Mouse (Mus musculus) midbrain, embryonic 12.5 days (tissue): ENCODE data around the gene Gucy2c. TPM values are rescaled to one million over a fixed set of nuclear protein-coding genes. Genes with fewer than 3 reads are reported as not detected.

Source experiments
- ATAC-seq: fragments of 200-750 bp; cut with Nextera tagmentation; 2 replicates; pipeline ENCODE4 v1.8.0; 2017; ENCODE audit warnings: low read depth, moderate TSS enrichment, moderate library complexity; ENCODE audit not compliant: low FRiP score
- H3K27ac ChIP-seq: fragments of 300-500 bp; sonication (generic); replicated peaks from 2 replicates; pipeline ENCODE4 v1.5.1; 2016; ENCODE audit warnings: mild to moderate bottlenecking
- H3K27me3 ChIP-seq: fragments of 300-500 bp; sonication (generic); 2 replicates; pipeline ENCODE4 v1.6.1; 2016; ENCODE audit warnings: mild to moderate bottlenecking
- H3K36me3 ChIP-seq: fragments of 300-500 bp; sonication (generic); 2 replicates; pipeline ENCODE4 v1.6.1; 2016
- H3K4me1 ChIP-seq: fragments of 300-500 bp; sonication (generic); 2 replicates; pipeline ENCODE4 v1.6.1; 2016
- H3K4me2 ChIP-seq: fragments of 300-500 bp; sonication (generic); replicated peaks from 2 replicates; pipeline ENCODE4 v1.6.1; 2016; ENCODE audit warnings: mild to moderate bottlenecking, moderate library complexity
- H3K4me3 ChIP-seq: fragments of 300-500 bp; sonication (generic); 2 replicates; pipeline ENCODE4 v1.5.1; 2016; ENCODE audit warnings: mild to moderate bottlenecking
- H3K9ac ChIP-seq: fragments of 300-500 bp; sonication (generic); replicated peaks from 2 replicates; pipeline ENCODE4 v1.6.1; 2016; ENCODE audit warnings: mild to moderate bottlenecking, moderate library complexity
- H3K9me3 ChIP-seq: fragments of 300-500 bp; sonication (generic); 2 replicates; pipeline ENCODE4 v1.6.1; 2016; ENCODE audit warnings: mild to moderate bottlenecking
- WGBS: fragments of 180-500 bp; shearing (Covaris S2); methylation state at CpG from one replicate; pipeline ENCODE4 v1.1.7; 2016; 5-methylcytosine and 5-hydroxymethylcytosine counted together
- polyA plus RNA-seq: library from polyadenylated mRNA; unstranded; fragments of >200 nt; fragmentation: Nextera tagmentation; extraction: Ambion mirVana; gene quantifications from 2 replicates; pipeline ENCODE4 v1.2.1, GENCODE M21; 2016

Gene Gucy2c
- polyA plus RNA-seq, 1 experiment from 2014 or later: 0.64 TPM

DNA sequence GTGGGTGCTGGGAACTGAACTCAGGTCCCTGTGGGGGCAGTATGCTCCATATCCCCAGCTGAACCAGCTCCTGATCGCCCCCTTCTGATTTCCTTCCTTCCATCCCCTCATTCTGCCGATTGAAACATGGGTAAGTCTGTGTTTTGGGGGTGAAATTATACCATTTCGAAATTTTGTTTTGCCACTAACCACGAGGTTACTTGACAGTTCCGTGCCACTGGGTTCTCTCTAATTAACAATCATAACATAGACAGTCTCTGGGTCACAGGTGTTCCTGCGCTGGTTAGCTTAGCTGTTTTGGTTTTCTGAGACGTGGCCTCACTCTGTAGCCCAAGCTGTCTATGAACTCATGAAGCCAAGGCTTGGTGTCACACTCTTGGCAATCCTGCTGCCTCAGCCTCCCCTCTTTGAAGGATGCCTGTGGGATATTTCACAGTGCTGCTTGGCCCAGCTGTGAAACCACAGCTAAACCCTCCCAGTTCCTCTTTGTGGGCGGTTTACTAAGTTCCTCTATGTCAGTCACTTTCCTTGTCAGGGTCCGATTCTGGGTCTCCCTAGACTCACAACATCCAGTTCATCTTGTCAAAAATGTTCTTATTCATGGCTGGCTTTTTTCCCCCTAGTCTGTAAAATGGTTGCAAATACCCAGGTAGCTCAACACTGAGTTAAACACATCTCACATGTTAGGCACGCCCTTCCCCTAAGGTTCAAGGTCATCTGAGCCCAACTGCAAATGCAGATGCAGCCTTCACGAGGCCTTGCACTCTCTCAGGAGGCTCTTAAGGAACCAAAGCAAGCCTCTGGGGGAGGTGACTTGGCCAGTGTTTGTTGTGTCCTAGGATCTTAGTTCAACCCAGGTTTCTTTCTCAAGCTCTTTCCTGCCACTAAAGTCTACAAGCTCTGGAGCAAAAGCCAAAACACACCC is 97.9 kb downstream of the Gucy2c start:
- WGBS: 87% methylated on average over 11 of the region's 11 CpGs

DNA sequence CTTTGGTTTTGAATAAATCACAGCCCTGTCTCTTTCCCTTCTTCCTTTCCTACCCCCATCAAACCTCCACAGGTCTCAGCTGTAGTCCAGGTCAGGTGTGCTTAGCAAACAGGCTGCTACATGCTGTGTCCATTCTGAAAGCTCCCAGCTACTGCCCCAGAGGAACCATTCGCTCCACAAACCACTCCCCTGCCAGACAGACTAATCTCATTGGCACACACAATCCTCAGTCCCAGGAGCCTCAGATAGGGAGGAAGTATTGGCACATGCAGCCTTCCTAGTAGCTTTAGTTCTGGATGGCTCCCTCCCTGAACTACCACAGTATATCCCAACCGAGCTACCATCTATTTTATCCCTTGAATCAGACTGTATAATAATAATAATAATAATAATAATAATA is 102.2 kb downstream of the Gucy2c start:
- Histone ChIP-seq H3K27ac (no peak overlapping the region), H3K36me3 (no peaks in the 10 kb centered on the region), H3K27me3 (no peaks in the 10 kb centered on the region), H3K4me1 (no peaks in the 10 kb centered on the region), H3K9me3 (no peaks in the 10 kb centered on the region), H3K4me2 (no peak overlapping the region), H3K4me3 (no peak overlapping the region), H3K9ac (no peak overlapping the region)
- ATAC-seq: no peak
- 30% methylated on average over 2 of the region's 2 CpGs for WGBS

More for the DNA sequence above, 97.9 kb downstream of the Gucy2c start:
- Histone ChIP-seq H3K27ac (no peak overlapping the region), H3K4me3 (no peak overlapping the region), H3K27me3 (no peaks in the 10 kb centered on the region), H3K36me3 (no peaks in the 10 kb centered on the region), H3K4me2 (no peak overlapping the region), H3K9ac (no peak overlapping the region), H3K4me1 (no peaks in the 10 kb centered on the region), H3K9me3 (no peaks in the 10 kb centered on the region)
- ATAC-seq: no peak

DNA sequence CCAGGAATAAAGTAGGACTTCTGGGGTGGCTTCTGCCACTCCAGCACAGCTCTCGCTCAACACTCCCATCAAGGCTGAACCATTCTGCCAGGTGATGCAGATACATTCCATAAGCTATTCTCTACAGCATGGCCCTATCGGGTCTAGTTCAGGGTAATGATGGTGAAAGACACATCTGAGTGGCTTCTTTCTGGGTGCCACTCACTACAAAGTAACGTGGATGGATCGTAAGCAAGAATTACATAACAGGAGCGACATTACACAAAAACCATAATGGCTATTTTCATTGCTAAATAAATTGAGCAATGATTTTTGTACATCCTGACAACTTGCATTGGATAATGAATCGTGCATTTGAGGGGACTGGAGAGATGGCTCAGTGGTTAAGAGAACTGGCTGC is 106.6 kb downstream of the Gucy2c start:
- H3K4me3 ChIP-seq: no peak overlapping the region
- H3K36me3 ChIP-seq: no peaks in the 10 kb centered on the region
- no peaks in the 10 kb centered on the region for H3K4me1 ChIP-seq
- H3K9me3 ChIP-seq: 0 out of 2 replicates have a peak, but pooled peaks cover 2% of the 10 kb centered on the region
- no peaks in the 10 kb centered on the region for H3K27me3 ChIP-seq
- H3K4me2 ChIP-seq: no peak overlapping the region
- WGBS: 89% methylated on average over 6 of the region's 6 CpGs
- no peak overlapping the region for H3K9ac ChIP-seq
- ATAC-seq: no peak
- no peak overlapping the region for H3K27ac ChIP-seq

DNA sequence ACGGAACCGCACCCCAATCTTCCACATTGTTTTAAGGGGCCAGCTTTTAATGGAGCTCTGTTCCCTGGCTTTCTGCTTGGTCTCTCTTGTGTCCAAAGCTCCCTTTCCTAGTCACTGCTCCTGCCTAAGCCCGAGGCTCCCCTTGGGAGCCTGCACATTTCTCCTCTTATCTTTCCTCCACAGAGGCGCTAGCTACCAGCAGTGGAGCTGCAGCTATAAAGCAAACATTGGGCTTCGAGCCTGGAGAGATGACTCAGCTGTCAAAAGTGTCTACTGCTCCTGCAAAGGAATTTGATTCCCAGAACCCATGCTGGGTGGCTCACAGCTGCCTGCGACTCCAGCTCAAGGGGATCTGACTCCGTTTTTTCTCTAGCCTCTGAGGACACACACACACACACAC is 109.1 kb downstream of the Gucy2c start:
- no peak overlapping the region for H3K4me2 ChIP-seq
- H3K27ac ChIP-seq: no peak overlapping the region
- H3K9ac ChIP-seq: no peak overlapping the region
- no peaks in the 10 kb centered on the region for H3K4me1 ChIP-seq
- H3K27me3 ChIP-seq: no peaks in the 10 kb centered on the region
- 79% methylated on average over 7 of the region's 7 CpGs for WGBS
- H3K36me3 ChIP-seq: no peaks in the 10 kb centered on the region
- H3K9me3 ChIP-seq: 0 out of 2 replicates have a peak, but pooled peaks cover 2% of the 10 kb centered on the region
- no peak overlapping the region for H3K4me3 ChIP-seq
- no peak for ATAC-seq

DNA sequence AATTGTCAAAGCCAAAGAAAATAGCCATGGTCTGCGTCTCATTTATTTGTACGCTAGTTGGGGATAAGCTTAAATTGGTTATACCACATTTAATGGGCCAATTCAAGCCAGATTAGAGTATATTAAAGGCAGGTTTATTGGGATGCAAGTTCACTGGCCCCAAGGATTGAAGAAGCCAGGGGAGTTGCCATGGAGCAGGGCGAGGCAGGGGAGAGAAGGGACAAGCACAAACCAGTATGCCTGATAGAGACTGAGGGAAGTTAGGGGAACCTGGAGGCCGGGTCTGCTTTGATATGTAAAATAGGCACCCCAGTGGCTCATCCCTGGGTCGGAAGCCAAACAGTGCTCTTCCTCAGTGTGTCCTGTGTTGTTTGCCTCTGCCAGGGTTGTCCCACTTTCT is 112.3 kb downstream of the Gucy2c start:
- Histone ChIP-seq H3K4me1 (no peaks in the 10 kb centered on the region), H3K4me3 (no peak overlapping the region), H3K9me3 (0 out of 2 replicates have a peak, but pooled peaks cover 2% of the 10 kb centered on the region), H3K9ac (no peak overlapping the region), H3K4me2 (no peak overlapping the region), H3K27me3 (no peaks in the 10 kb centered on the region), H3K36me3 (no peaks in the 10 kb centered on the region), H3K27ac (no peak overlapping the region)
- no peak for ATAC-seq
- WGBS: 47% methylated on average over 5 of the region's 5 CpGs

DNA sequence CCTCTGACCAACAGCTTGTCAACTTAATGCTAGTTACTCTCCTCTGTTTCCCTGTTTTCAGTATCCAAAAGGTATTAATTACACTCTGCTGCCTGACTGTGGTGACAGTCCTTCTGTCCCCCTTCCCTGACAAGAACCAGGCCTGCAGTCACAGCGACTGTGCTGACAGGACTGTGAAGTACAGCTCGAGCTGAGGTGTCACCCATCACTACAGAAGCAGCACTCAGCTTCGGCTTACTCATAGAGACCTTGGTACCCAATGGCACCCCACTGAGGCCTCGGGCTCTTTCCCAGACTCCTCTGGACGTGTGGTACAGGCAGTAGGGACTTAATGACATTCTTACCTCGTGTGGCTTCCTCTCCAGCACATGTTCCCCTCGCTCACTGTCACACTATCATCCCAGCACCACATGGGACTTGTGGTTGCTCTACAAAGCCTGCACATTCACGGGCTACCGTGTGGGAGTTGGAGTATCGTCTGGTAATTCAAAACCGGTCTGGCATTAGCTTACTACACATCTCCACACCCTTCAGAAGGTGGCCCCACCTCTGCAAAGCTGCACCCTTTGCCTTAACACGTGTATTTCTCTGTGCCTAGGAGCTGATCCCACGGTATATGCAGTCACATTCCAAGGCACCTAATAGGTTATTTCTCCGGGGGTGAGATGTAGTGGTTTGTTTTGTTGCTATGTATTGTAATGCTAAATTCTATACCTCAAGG is 113.1 kb downstream of the Gucy2c start:
- Histone ChIP-seq H3K36me3 (no peaks in the 10 kb centered on the region), H3K27me3 (no peaks in the 10 kb centered on the region), H3K27ac (no peak overlapping the region), H3K4me3 (no peak overlapping the region), H3K4me1 (no peaks in the 10 kb centered on the region), H3K9ac (no peak overlapping the region), H3K4me2 (no peak overlapping the region), H3K9me3 (0 out of 2 replicates have a peak, but pooled peaks cover 2% of the 10 kb centered on the region)
- WGBS: 65% methylated on average over 14 of the region's 14 CpGs
- ATAC-seq: no peak

DNA sequence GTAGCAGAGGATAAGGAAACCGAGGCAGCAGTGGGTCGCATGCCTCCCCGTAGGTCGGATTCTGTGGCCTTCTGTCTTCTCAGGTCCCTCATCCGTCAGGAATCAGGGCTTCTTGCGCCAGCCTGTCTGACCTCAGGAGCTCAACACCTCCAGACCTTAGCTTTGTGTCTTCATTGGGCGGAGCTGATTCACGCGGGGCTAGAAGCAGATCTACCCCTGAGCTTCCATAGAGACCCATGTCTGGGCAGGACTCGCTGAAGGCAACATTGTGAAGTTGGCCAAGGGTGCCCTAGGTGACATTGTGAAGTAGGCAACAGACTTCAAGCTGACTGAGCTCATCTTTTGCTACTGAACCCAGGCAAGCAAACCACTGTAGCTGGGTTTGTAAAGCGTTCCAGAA is 119.5 kb downstream of the Gucy2c start:
- Histone ChIP-seq H3K9me3 (no peaks in the 10 kb centered on the region), H3K4me2 (peak overlapping the region; percentile 58), H3K4me1 (peaks cover 7% of the 10 kb centered on the region; the same call in 1 of the 2 replicates), H3K4me3 (peak overlapping the region; percentile 39), H3K36me3 (no peaks in the 10 kb centered on the region), H3K27me3 (peaks cover 32% of the 10 kb centered on the region), H3K9ac (no peak overlapping the region), H3K27ac (no peak overlapping the region)
- WGBS: 18% methylated on average over 11 of the region's 11 CpGs
- ATAC-seq: no peak

DNA sequence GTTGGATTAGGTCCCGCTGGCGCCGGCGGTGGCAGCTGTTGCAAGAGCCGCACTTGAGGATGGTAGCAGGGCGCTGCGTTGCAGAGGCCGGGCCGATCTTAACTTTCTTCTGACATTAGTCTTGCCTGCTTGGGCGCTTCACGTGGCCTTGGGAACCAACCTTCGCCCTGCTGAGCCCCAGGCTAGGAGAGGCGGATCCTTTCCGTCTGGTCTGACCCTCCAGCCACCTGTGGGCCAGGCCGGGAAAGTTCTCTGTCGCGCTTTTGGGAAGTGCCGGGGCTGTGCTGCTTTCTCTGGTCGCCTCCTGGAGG is 119.9 kb downstream of the Gucy2c start, which contains the start of gene Plbd1:
TSS of gene Plbd1 (minus strand) at position 223 of the 311 bp plus-strand sequence.
- peaks cover 32% of the 10 kb centered on the region for H3K27me3 ChIP-seq
- H3K9me3 ChIP-seq: no peaks in the 10 kb centered on the region
- peak within 1 kb of the TSS; percentile 39 for H3K4me3 ChIP-seq
- peak within 1 kb of the TSS; percentile 37; the same call in 1 of the 2 replicates for H3K9ac ChIP-seq
- H3K4me1 ChIP-seq: peaks cover 7% of the 10 kb centered on the region; the same call in 1 of the 2 replicates
- H3K36me3 ChIP-seq: no peaks in the 10 kb centered on the region
- no peak within 1 kb of the TSS for H3K27ac ChIP-seq
- ATAC-seq: 0 out of 2 replicates have a peak, but pooled peaks have one; percentile 30
- H3K4me2 ChIP-seq: peak within 1 kb of the TSS; percentile 58
- WGBS: 1% methylated on average over 19 of the region's 19 CpGs

DNA sequence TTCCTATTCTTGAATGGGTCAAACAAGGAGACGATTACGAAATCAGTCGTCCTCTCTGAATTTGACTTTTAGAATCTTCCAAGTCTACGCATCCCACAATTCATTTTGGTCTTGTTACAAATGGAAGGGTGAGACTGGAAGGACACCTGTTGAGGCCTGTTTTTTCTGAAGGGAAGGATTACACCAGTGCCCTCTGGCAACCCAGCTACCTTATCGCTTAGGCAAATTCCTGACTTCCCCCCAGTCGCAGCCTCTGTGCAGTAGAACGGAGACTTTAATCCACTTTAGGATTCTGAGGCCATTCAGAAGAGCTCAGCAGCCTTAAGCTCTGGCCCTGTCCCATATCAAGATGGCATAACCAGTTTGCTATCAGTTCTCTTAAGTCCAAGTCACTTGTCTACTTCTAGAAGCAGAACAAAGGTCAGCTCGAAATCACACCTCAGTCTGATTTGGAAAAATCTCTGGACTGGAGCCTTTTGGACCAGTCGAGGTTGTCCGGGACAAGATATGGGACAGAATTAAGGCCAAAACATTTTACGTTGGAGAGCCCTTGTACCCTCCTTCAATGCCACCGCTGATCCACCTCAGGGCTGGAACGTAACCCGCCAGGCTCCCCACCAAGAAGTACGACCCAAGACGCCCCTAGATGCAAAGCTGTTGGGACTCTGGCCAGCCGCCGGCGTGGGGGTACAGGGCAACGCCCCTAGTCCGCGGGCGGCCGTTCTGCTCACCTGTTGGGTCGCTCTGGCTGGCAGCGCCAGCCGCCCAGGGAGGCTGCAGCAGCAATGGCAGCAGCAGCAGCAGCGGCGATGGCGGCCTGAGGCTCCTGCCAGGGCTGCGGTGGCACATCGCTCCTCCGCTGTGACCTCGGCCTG is 120.5 kb downstream of the Gucy2c start:
- H3K27me3 ChIP-seq: peaks cover 32% of the 10 kb centered on the region
- H3K9ac ChIP-seq: peak overlapping the region; percentile 37; the same call in 1 of the 2 replicates
- H3K36me3 ChIP-seq: no peaks in the 10 kb centered on the region
- H3K4me1 ChIP-seq: peaks cover 7% of the 10 kb centered on the region; the same call in 1 of the 2 replicates
- WGBS: 12% methylated on average over 34 of the region's 34 CpGs
- H3K4me3 ChIP-seq: peak overlapping the region; percentile 39
- no peaks in the 10 kb centered on the region for H3K9me3 ChIP-seq
- peak overlapping the region; percentile 58 for H3K4me2 ChIP-seq
- H3K27ac ChIP-seq: no peak overlapping the region
- no peak for ATAC-seq

DNA sequence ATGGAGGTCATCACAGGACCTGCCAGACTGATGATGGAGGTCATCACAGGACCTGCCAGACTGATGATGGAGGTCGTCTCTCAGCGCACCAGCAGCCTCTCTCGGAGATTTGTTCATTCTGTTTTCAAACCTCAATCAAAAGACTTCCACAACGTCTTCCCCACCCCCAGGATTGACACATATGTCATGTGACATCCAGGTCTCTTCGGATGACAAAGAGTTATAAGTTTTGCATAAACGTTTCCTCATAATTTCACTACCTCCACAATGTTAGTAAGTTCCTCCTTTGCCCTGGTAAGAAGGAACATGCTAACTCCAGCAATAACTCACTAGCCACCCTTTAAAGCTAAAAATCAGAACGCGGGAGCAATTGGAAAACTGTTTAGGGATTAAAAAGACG is 122.3 kb downstream of the Gucy2c start:
- Histone ChIP-seq H3K27ac (no peak overlapping the region), H3K4me1 (peaks cover 7% of the 10 kb centered on the region; the same call in 1 of the 2 replicates), H3K9me3 (no peaks in the 10 kb centered on the region), H3K4me3 (no peak overlapping the region), H3K27me3 (peaks cover 32% of the 10 kb centered on the region), H3K36me3 (no peaks in the 10 kb centered on the region), H3K4me2 (no peak overlapping the region), H3K9ac (no peak overlapping the region)
- no peak for ATAC-seq
- WGBS: 90% methylated on average over 9 of the region's 9 CpGs

DNA sequence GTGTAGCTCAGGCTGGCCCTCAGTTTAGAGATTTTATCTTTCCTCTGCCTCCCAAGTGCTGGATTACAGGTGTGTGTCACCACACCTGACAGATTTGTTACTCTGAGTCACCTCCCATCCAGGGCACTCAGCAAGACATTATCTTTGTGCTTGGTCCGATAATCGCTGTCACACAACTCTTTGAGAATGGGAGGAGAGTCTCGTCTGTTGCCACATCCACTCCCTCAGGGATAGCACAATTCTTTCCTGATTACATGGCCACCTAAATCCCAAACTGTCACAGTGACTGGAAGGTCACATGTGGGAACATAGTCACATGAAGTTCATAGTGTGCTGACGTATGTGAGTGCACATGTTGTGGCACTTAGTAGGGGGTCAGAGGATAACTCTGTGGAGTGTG is 123.3 kb downstream of the Gucy2c start:
- Histone ChIP-seq H3K4me1 (peaks cover 7% of the 10 kb centered on the region; the same call in 1 of the 2 replicates), H3K36me3 (no peaks in the 10 kb centered on the region), H3K27ac (no peak overlapping the region), H3K9me3 (no peaks in the 10 kb centered on the region), H3K9ac (no peak overlapping the region), H3K27me3 (peaks cover 32% of the 10 kb centered on the region), H3K4me2 (no peak overlapping the region), H3K4me3 (no peak overlapping the region)
- 85% methylated on average over 4 of the region's 4 CpGs for WGBS
- ATAC-seq: no peak
